Mouse (Mus musculus): ENCODE results near the gene Mzf1. TPM values are rescaled to one million over a fixed set of nuclear protein-coding genes. Genes with fewer than 3 reads are reported as not detected.

Gene Mzf1
- total RNA-seq, 2 experiments from 2014 or later = 1.2 TPM

- peak; percentile 98 for DNase-seq
These were observed 20.2 kb downstream of the Mzf1 start, which contains the start of gene Chmp2a for GRCm38 (mm10) chr7:13034148-13034977. Gene Chmp2a (minus strand): TSS chr7:13034807.

GRCm38 (mm10) chr7:13033451-13034147 lies 21.0 kb downstream of the Mzf1 start:
- DNase-seq = no peak

GRCm38 (mm10) chr7:13032541-13032940 lies 22.0 kb downstream of the Mzf1 start:
- no peak for DNase-seq

GRCm38 (mm10) chr7:13031983-13032382 lies 22.6 kb downstream of the Mzf1 start:
- no peak for DNase-seq

- DNase-seq = peak; percentile 43
These were observed 23.5 kb downstream of the Mzf1 start for GRCm38 (mm10) chr7:13031069-13031468.

- DNase-seq = no peak
These were observed 25.6 kb downstream of the Mzf1 start for GRCm38 (mm10) chr7:13028986-13029385.

- DNase-seq = no peak
These were observed 29.0 kb downstream of the Mzf1 start for GRCm38 (mm10) chr7:13025511-13026112.

- peak; percentile 87 for DNase-seq
These were observed 29.8 kb downstream of the Mzf1 start for GRCm38 (mm10) chr7:13024805-13025204.

GRCm38 (mm10) chr7:13023928-13024731 lies 30.4 kb downstream of the Mzf1 start:
- DNase-seq = peak; percentile 94

- DNase-seq = peak; percentile 77
These were observed 31.6 kb downstream of the Mzf1 start for GRCm38 (mm10) chr7:13022773-13023535.

- DNase-seq = no peak
These were observed 39.3 kb downstream of the Mzf1 start for GRCm38 (mm10) chr7:13015217-13015616.

GRCm38 (mm10) chr7:13014275-13014839 lies 40.2 kb downstream of the Mzf1 start:
- DNase-seq = no peak

GRCm38 (mm10) chr7:13013671-13014070 lies 40.9 kb downstream of the Mzf1 start:
- DNase-seq = no peak

- DNase-seq = no peak
These were observed 44.3 kb downstream of the Mzf1 start, which contains the start of gene Zbtb45 for GRCm38 (mm10) chr7:13010005-13010908. Gene Zbtb45 (minus strand): TSS chr7:13010034.

GRCm38 (mm10) chr7:13009143-13010004 lies 45.2 kb downstream of the Mzf1 start:
- peak; percentile 94 for DNase-seq

- DNase-seq = no peak
These were observed 47.0 kb downstream of the Mzf1 start for GRCm38 (mm10) chr7:13007341-13008092.

- DNase-seq = no peak
These were observed 48.0 kb downstream of the Mzf1 start for GRCm38 (mm10) chr7:13006531-13006930.

- no peak for DNase-seq
These were observed 48.6 kb downstream of the Mzf1 start for GRCm38 (mm10) chr7:13006011-13006410.

Data from heart, postnatal 4 days (tissue).